Mouse (Mus musculus) small intestine, adult 2 months (tissue): ENCODE measurements around the gene Adamtsl5.

ENCODE experiments used
- CTCF ChIP-seq: fragments of 200-500 bp; IDR thresholded peaks from 2 replicates; pipeline ENCODE4 v1.5.1; 2012; ENCODE audit warnings: low read depth, mild to moderate bottlenecking, control low read depth, inconsistent platforms, low read length, moderate library complexity, mixed read lengths; ENCODE audit not compliant: insufficient replicate concordance, insufficient read length; ENCODE audit errors: extremely low read depth
- POLR2A ChIP-seq: fragments of 200-500 bp; IDR thresholded peaks from 2 replicates; pipeline ENCODE4 v1.6.1; 2012; ENCODE audit warnings: low read depth, mild to moderate bottlenecking, control low read depth, inconsistent platforms, low read length, moderate library complexity

GRCm38 (mm10) chr10:80377716-80378115, 29.5 kb upstream of the Adamtsl5 start:
- TF ChIP-seq CTCF, result peak; percentile 67; the same call in 1 of the 2 replicates
- TF ChIP-seq POLR2A, result no peak
